19 mouse cellular contexts compared by ENCODE assay signal in the genomic region with DNA sequence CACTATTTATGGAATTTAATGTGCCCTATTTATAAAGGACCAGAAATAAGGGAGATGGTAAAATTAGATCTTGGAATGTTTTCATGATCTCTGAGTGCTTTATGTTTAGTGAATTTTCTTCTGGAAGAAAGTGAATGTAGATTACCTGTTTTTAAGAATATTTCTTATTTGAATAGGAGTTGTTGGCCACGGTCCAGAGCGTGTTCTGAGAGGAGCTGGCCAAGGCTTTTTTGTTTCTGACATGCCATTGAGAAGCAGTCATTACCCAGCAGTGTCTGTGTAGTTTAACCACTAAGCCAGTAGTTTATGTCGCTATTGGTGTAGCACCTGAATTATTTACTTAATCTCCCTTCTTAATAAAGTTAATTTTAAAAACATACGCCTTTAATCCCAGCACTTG. TPM values are rescaled to one million over a fixed set of nuclear protein-coding genes. Genes with fewer than 3 reads are reported as not detected.
"Had no signal": no experiment of that assay in that cellular context is flagged by ENCODE, and none has a peak within 500 bp of the region (broad histone marks: within the 10 kb centered on the region; RNA-seq: fewer than 3 reads in every experiment).

No protein-coding gene starts in this region.

- DNase-seq: kidney, postnatal 25 days; layer of hippocampus, postnatal 36 days; left cerebral cortex, postnatal 4 days; lung, adult 18-20 months; lung, postnatal 36 days; midbrain, embryonic 14.5 days; thymus, adult 2 months; thymus, postnatal 25 days had no signal

- H3K4me2 ChIP-seq: limb, embryonic 13.5 days; neural tube, embryonic 15.5 days; stomach, embryonic 15.5 days had no signal

- H3K27me3 ChIP-seq: limb, embryonic 13.5 days; neural tube, embryonic 15.5 days; stomach, embryonic 15.5 days had no signal

- H3K9ac ChIP-seq: limb, embryonic 13.5 days; liver, embryonic 14.5 days; neural tube, embryonic 15.5 days; stomach, embryonic 15.5 days had no signal

- H3K27ac ChIP-seq: limb, embryonic 13.5 days; liver, embryonic 14.5 days; neural tube, embryonic 15.5 days had no signal

- H3K4me3 ChIP-seq: limb, embryonic 13.5 days; myocyte; neural tube, embryonic 15.5 days; stomach, embryonic 15.5 days had no signal

- H3K9me3 ChIP-seq: limb, embryonic 13.5 days; neural tube, embryonic 15.5 days; stomach, embryonic 15.5 days had no signal

- H3K4me1 ChIP-seq: limb, embryonic 13.5 days; neural tube, embryonic 15.5 days; stomach, embryonic 15.5 days had no signal

RNA-seq across cellular contexts. Expression of gene Pet117, which starts 12.9 kb away (rescaled TPM):
- total RNA-seq: liver, adult 2 months; megakaryocyte progenitor cell, adult 5-6 weeks had no signal
- polyA plus RNA-seq: limb, embryonic 13.5 days; liver, adult 2 months; neural tube, embryonic 11.5 days; spleen, adult 2 months; testis, adult 2 months; thymus, adult 2 months; urinary bladder, adult 2 months had no signal

RNA-seq across cellular contexts. Expression of gene Ovol2, which starts 49.8 kb away (rescaled TPM):
- total RNA-seq: megakaryocyte progenitor cell, adult 5-6 weeks had no signal
- polyA plus RNA-seq: liver, adult 2 months; midbrain, embryonic 14.5 days; myocyte; neural tube, embryonic 11.5 days; neural tube, embryonic 15.5 days had no signal
